Mouse (Mus musculus) hindbrain, embryonic 11.5 days (tissue): ENCODE data around the gene Fads2. TPM values are rescaled to one million over a fixed set of nuclear protein-coding genes. Genes with fewer than 3 reads are reported as not detected.
A peak's percentile ranks its signal among the peaks of the same experiment; 100 is the strongest.

ENCODE experiments used
- ATAC-seq: fragments of 200-750 bp; cut with Nextera tagmentation; 2 replicates; pipeline ENCODE4 v1.8.0; 2017; ENCODE audit warnings: mild to moderate bottlenecking, moderate TSS enrichment, moderate library complexity; ENCODE audit not compliant: low FRiP score
- DNase-seq: peaks from one replicate; pipeline ENCODE4 v3.0.0-alpha.2; 2015; ENCODE audit warnings: low spot score
- H3K27ac ChIP-seq: fragments of 300-500 bp; sonication (generic); 2 replicates; pipeline ENCODE4 v1.5.1; 2014; ENCODE audit warnings: mild to moderate bottlenecking, low read depth, low read length
- H3K27me3 ChIP-seq: fragments of 300-500 bp; sonication (generic); 2 replicates; pipeline ENCODE4 v1.6.1; 2014; ENCODE audit warnings: mild to moderate bottlenecking, low read length, moderate library complexity, mixed read lengths; ENCODE audit not compliant: control insufficient read depth, insufficient read depth
- H3K36me3 ChIP-seq: fragments of 300-500 bp; sonication (generic); 2 replicates; pipeline ENCODE4 v1.6.1; 2014; ENCODE audit warnings: mild to moderate bottlenecking, low read length, moderate library complexity, mixed read lengths; ENCODE audit not compliant: control insufficient read depth, insufficient read depth
- H3K4me1 ChIP-seq: fragments of 300-500 bp; sonication (generic); replicated peaks from 2 replicates; pipeline ENCODE4 v1.6.1; 2014; ENCODE audit warnings: low read length, mixed read lengths; ENCODE audit not compliant: control insufficient read depth, insufficient read depth
- H3K4me2 ChIP-seq: fragments of 300-500 bp; sonication (generic); replicated peaks from 2 replicates; pipeline ENCODE4 v1.6.1; 2014; ENCODE audit warnings: mild to moderate bottlenecking, low read depth, low read length
- H3K4me3 ChIP-seq: fragments of 300-500 bp; sonication (generic); 2 replicates; pipeline ENCODE4 v1.5.1; 2014; ENCODE audit warnings: low read depth, low read length
- H3K9ac ChIP-seq: fragments of 300-500 bp; sonication (generic); 2 replicates; pipeline ENCODE4 v1.6.1; 2014; ENCODE audit warnings: low read depth, low read length
- H3K9me3 ChIP-seq: fragments of 300-500 bp; sonication (generic); 2 replicates; pipeline ENCODE4 v1.6.1; 2016; ENCODE audit warnings: low read length; ENCODE audit not compliant: control insufficient read depth
- WGBS: fragments of 180-500 bp; shearing (Covaris S2); extraction: QIAGEN DNeasy Blood & Tissue Kit; methylation state at CpG from one replicate; pipeline ENCODE4 v1.1.7; 2014; 5-methylcytosine and 5-hydroxymethylcytosine counted together
- polyA plus RNA-seq: library from polyadenylated mRNA; unstranded; fragments of >200 nt; fragmentation: Nextera tagmentation; extraction: Ambion mirVana; gene quantifications from 2 replicates; pipeline ENCODE4 v1.2.1, GENCODE M21; 2014

Gene Fads2
- polyA plus RNA-seq, 1 experiment from 2014 or later = 62.9 TPM

DNA sequence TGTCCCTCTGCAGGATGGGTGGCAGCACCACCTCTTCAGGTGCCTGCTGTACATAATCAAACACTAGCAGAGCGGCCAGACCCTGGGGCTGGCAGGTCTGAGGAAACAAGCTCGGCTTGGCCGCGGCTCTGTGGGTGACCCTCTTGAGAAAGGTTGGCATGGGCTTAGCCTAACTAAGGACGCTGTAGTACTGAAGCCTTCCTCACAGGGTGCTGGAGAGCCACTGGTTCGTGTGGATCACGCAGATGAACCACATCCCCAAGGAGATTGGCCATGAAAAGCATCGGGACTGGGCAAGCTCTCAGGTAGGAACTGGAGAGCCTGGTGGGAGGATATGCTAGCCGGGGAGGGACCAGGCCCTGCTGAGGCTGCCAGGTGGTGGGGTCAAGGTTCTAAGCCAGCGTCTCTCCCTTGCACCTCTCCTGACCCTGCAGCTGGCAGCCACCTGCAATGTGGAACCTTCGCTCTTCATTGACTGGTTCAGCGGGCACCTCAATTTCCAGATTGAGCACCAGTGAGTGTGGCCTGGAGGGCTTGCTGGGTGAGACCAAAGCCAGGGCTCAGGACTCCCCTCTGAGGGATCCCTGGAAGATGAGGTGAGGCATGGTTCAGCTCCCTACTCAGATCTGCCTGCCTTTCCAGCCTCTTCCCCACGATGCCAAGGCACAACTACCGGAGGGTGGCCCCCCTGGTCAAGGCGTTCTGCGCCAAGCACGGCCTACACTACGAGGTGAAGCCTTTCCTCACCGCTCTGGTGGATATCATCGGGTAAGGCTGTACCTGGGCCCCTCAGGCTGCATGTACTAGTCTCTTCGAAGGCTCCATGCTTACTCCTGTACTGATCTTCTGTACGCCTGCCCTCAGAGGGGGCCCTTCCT, 45.5 kb downstream of the Fads2 start:
- DNase-seq = no peak

DNA sequence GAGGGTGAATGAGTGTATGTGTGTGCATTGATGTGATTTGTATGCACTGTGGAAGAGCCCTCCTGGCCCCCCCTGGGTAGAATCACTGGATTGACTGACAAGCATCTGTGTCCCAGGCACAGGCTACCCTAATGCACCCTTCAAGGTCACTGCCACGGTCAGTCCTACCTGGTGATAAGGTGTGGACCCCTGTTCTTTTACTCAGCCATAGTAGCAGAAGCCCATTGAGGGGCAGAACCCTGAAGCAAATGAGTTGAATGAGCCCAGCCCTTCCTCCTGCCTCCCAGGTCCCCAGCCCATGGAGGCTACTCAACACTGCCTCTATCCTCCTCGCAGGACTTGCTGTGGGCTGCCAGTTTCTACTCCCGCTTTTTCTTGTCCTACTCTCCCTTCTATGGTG, 46.3 kb downstream of the Fads2 start:
- Histone ChIP-seq H3K4me3 (no peak overlapping the region), H3K4me2 (no peak overlapping the region), H3K9ac (no peak overlapping the region), H3K9me3 (no peaks in the 10 kb centered on the region), H3K27ac (no peak overlapping the region), H3K27me3 (no peaks in the 10 kb centered on the region), H3K36me3 (no peaks in the 10 kb centered on the region), H3K4me1 (no peaks in the 10 kb centered on the region)
- whole genome bisulfite sequencing = 82% methylated on average over 3 of the region's 3 CpGs
- DNase-seq (no peak), ATAC-seq (no peak)

More for the DNA sequence above, 45.5 kb downstream of the Fads2 start:
- no peak overlapping the region for H3K4me3 ChIP-seq
- no peaks in the 10 kb centered on the region for H3K27me3 ChIP-seq
- WGBS = 87% methylated on average over 22 of the region's 22 CpGs
- ATAC-seq = 0 out of 2 replicates have a peak, but pooled peaks have one; percentile 13
- H3K36me3 ChIP-seq = no peaks in the 10 kb centered on the region
- H3K4me2 ChIP-seq = no peak overlapping the region
- no peaks in the 10 kb centered on the region for H3K4me1 ChIP-seq
- no peaks in the 10 kb centered on the region for H3K9me3 ChIP-seq
- no peak overlapping the region for H3K27ac ChIP-seq
- no peak overlapping the region for H3K9ac ChIP-seq

DNA sequence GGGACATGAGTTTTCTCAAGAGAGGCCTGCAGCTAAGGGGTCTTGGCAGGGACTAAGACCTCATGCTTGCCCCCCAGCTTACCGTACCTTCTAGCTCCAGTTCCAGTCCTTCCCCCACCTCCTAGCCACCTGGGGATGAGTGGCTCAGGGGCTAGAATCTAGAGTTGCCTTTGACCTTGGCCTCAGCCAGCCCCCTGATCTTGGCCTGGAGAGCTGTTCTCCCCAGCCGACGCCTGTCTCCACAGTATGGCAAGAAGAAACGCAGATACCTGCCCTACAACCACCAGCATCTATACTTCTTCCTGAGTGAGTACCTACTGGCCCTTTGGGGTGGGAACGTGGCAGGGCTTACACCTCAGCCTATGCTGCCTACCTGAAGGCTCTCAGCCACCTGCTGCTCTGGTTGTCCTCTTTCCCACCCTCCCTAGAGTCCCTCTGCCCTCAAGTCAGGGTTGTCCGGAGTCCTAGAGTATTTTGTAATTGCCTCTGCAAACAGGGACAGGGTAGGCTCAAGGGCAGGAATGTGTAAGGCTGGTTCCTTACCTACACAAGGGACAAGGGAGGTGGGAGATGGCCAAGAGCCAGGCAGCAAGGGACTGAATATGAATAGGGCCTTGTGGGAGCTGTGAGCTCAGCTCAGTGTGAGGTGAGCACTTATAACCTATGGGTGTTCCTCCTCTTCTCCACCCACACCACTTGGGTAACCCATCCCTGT, 47.0 kb downstream of the Fads2 start:
- DNase-seq = no peak
- H3K27ac ChIP-seq = no peak overlapping the region
- H3K36me3 ChIP-seq = no peaks in the 10 kb centered on the region
- H3K4me3 ChIP-seq = no peak overlapping the region
- H3K4me1 ChIP-seq = no peaks in the 10 kb centered on the region
- WGBS = 95% methylated on average over 6 of the region's 6 CpGs
- H3K9ac ChIP-seq = no peak overlapping the region
- H3K9me3 ChIP-seq = no peaks in the 10 kb centered on the region
- no peak overlapping the region for H3K4me2 ChIP-seq
- no peaks in the 10 kb centered on the region for H3K27me3 ChIP-seq
- no peak for ATAC-seq

DNA sequence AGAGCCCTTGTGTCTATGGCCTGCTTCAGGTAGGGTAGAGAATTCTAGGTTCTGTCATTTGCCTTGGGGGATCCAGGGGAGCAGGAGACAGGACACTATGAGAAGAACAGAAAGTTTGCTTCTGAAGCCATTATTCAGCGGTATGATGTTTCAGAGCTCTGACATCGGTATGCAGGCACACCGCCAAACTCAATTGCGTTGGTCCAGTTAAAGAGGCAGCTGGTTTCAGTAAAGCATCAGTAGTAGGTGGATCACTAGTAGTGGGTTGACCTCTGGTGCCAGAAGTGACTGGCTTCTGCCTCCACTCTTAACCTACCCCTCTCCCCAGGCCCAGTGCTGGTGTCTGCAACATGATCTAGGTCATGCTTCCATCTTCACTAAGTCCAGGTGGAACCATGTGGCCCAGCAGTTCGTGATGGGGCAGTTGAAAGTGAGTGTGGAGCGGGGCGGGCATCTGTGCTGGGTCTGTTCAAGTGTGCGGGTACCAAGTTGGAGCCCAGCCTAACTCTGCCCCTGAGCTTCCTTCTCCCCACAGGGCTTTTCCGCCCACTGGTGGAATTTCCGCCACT, 47.8 kb downstream of the Fads2 start:
- WGBS = 92% methylated on average over 10 of the region's 10 CpGs
- Histone ChIP-seq H3K27ac (no peak overlapping the region), H3K4me1 (no peaks in the 10 kb centered on the region), H3K4me2 (no peak overlapping the region), H3K36me3 (no peaks in the 10 kb centered on the region), H3K4me3 (no peak overlapping the region), H3K27me3 (no peaks in the 10 kb centered on the region), H3K9me3 (no peaks in the 10 kb centered on the region), H3K9ac (no peak overlapping the region)
- no peak for ATAC-seq
- no peak for DNase-seq

DNA sequence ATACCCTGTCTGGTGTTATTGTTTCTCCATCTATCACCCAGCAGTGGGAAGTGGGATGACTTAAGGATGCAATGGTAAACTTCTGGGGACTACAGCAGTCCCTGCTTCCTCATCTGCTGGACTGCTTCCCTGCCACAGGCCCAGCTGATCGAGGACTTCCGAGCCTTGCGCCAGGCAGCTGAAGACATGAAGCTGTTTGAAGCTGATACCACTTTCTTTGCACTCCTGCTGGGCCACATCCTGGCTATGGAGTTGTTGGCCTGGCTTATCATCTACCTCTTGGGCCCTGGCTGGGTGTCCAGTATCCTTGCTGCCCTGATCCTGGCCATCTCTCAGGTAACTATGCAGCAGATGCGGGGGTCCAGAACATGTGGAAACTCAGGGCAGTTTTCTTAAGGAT, 48.8 kb downstream of the Fads2 start:
- no peaks in the 10 kb centered on the region for H3K4me1 ChIP-seq
- no peak for DNase-seq
- H3K9me3 ChIP-seq = no peaks in the 10 kb centered on the region
- H3K27ac ChIP-seq = no peak overlapping the region
- 88% methylated on average over 4 of the region's 4 CpGs for WGBS
- H3K4me3 ChIP-seq = no peak overlapping the region
- ATAC-seq = no peak
- no peak overlapping the region for H3K9ac ChIP-seq
- H3K36me3 ChIP-seq = no peaks in the 10 kb centered on the region
- no peak overlapping the region for H3K4me2 ChIP-seq
- H3K27me3 ChIP-seq = no peaks in the 10 kb centered on the region

DNA sequence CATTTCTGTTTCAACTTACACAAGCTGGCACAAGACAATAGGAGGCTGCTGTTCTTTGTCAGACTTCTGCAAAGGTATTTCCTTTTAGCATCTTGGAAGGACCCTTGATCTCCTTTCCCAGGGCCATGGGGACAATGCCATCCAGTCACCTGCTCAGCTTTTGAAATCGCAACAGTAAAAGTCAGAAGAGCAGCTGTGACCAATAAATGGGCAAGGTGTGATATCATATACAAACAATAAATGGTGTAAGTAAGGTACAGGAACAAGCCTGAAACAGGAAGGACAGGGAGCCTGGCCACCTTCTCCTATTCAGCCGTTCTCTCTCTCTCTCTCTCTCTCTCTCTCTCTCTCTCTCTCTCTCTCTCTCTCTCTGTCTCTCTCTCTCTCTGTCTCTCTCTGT, 51.1 kb downstream of the Fads2 start:
- no peaks in the 10 kb centered on the region for H3K36me3 ChIP-seq
- ATAC-seq = no peak
- no peak overlapping the region for H3K4me2 ChIP-seq
- no peaks in the 10 kb centered on the region for H3K4me1 ChIP-seq
- H3K27me3 ChIP-seq = no peaks in the 10 kb centered on the region
- no peak overlapping the region for H3K9ac ChIP-seq
- 85% methylated on average over 2 of the region's 2 CpGs for WGBS
- no peak overlapping the region for H3K4me3 ChIP-seq
- H3K27ac ChIP-seq = no peak overlapping the region
- no peaks in the 10 kb centered on the region for H3K9me3 ChIP-seq
- no peak for DNase-seq

DNA sequence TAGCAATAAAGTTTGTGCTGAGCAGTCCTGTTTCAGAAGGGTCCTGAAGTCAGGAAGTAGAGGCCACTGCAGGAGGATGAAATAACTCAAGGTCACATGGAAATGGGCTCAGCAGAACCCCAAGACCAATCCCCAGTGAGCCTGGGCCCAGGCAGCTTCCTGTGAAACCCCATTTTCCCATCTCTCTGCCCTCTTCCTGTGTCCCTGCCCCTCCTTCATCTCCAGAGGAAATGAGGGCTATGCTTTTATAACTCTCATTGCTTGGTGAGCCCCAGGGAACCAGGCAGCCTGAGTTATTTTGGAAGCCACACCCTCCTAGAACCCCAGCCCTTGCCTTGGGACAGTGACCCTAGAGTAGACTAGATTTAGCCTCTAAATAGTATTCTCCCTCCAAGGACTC, 52.0 kb downstream of the Fads2 start:
- Histone ChIP-seq H3K27me3 (no peaks in the 10 kb centered on the region), H3K4me2 (no peak overlapping the region), H3K27ac (no peak overlapping the region), H3K4me1 (no peaks in the 10 kb centered on the region), H3K4me3 (no peak overlapping the region), H3K9ac (no peak overlapping the region), H3K36me3 (no peaks in the 10 kb centered on the region), H3K9me3 (no peaks in the 10 kb centered on the region)
- DNase-seq (no peak), ATAC-seq (no peak)

DNA sequence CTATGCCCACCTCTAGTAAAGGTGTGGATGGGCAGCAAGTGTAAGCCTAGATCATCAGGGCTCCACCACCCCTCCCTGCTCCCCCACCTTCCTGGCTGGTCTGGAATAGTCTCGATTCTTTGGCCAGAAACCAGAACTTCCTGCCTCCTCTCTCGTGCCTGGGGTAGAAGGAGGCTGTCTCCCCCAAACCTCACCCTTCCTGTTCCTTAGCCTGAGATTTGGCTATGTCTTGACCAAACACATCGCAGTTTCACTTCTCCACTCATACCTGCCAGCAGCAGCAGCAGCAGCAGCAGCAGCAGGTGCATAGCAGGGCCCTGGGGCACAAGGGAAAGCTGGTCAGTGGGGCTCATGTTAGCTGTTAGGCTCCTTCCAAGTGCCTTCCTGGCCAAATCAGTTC, 54.6 kb downstream of the Fads2 start:
- no peak overlapping the region for H3K27ac ChIP-seq
- H3K9ac ChIP-seq = no peak overlapping the region
- ATAC-seq (no peak), DNase-seq (no peak)
- no peak overlapping the region for H3K4me2 ChIP-seq
- H3K9me3 ChIP-seq = no peaks in the 10 kb centered on the region
- 0 out of 2 replicates have a peak, but pooled peaks cover under 1% of the 10 kb centered on the region for H3K27me3 ChIP-seq
- 64% methylated on average over 3 of the region's 3 CpGs for WGBS
- no peaks in the 10 kb centered on the region for H3K36me3 ChIP-seq
- H3K4me1 ChIP-seq = peaks cover 4% of the 10 kb centered on the region; the same call in 1 of the 2 replicates
- H3K4me3 ChIP-seq = no peak overlapping the region
